Mouse (Mus musculus) limb, embryonic 14.5 days (tissue): Measurements from ENCODE around the gene Laptm4a. TPM values are rescaled to one million over a fixed set of nuclear protein-coding genes. Genes with fewer than 3 reads are reported as not detected.

Experiments
- ATAC-seq: fragments of 200-750 bp; cut with Nextera tagmentation; 2 replicates; pipeline ENCODE4 v1.8.0; 2017; ENCODE audit warnings: low read depth, moderate number of reproducible peaks, moderate TSS enrichment; ENCODE audit not compliant: low FRiP score
- DNase-seq: peaks from one replicate; pipeline ENCODE4 v3.0.0-alpha.2; 2015; ENCODE audit warnings: low spot score
- H3K27ac ChIP-seq: fragments of 300-500 bp; sonication (generic); replicated peaks from 2 replicates; pipeline ENCODE4 v1.5.1; 2014; ENCODE audit warnings: low read depth, mild to moderate bottlenecking, low read length, moderate library complexity, mixed read lengths
- H3K27me3 ChIP-seq: fragments of 300-500 bp; sonication (generic); 2 replicates; pipeline ENCODE4 v1.6.1; 2014; ENCODE audit warnings: low read length, mixed read lengths; ENCODE audit not compliant: control insufficient read depth, insufficient read depth
- H3K36me3 ChIP-seq: fragments of 300-500 bp; sonication (generic); 2 replicates; pipeline ENCODE4 v1.6.1; 2014; ENCODE audit warnings: mild to moderate bottlenecking, low read length, moderate library complexity, mixed read lengths; ENCODE audit not compliant: control insufficient read depth, insufficient read depth
- H3K4me1 ChIP-seq: fragments of 300-500 bp; sonication (generic); 2 replicates; pipeline ENCODE4 v1.6.1; 2014; ENCODE audit warnings: antibody characterized with exemption, low read length, mixed read lengths; ENCODE audit not compliant: control insufficient read depth, insufficient read depth
- H3K4me2 ChIP-seq: fragments of 300-500 bp; sonication (generic); replicated peaks from 2 replicates; pipeline ENCODE4 v1.6.1; 2014; ENCODE audit warnings: low read depth, mild to moderate bottlenecking, low read length, moderate library complexity; ENCODE audit not compliant: severe bottlenecking
- H3K4me3 ChIP-seq: fragments of 300-500 bp; sonication (generic); replicated peaks from 2 replicates; pipeline ENCODE4 v1.5.1; 2014; ENCODE audit warnings: low read length
- H3K9ac ChIP-seq: fragments of 300-500 bp; sonication (generic); 2 replicates; pipeline ENCODE4 v1.6.1; 2014; ENCODE audit warnings: mild to moderate bottlenecking, low read depth, low read length, moderate library complexity; ENCODE audit not compliant: severe bottlenecking
- H3K9me3 ChIP-seq: fragments of 300-500 bp; sonication (generic); 2 replicates; pipeline ENCODE4 v1.6.1; 2016; ENCODE audit warnings: low read length; ENCODE audit not compliant: control insufficient read depth
- POLR2A ChIP-seq: fragments of 200-500 bp; IDR thresholded peaks from 2 replicates; pipeline ENCODE4 v1.8.0; 2012; ENCODE audit warnings: inconsistent platforms, mild to moderate bottlenecking, moderate library complexity, borderline replicate concordance; ENCODE audit not compliant: insufficient read depth, insufficient read length; ENCODE audit errors: extremely low read depth
- WGBS: fragments of 180-500 bp; shearing (Covaris S2); extraction: QIAGEN DNeasy Blood & Tissue Kit; methylation state at CpG from one replicate; pipeline ENCODE4 v1.1.7; 2014; 5-methylcytosine and 5-hydroxymethylcytosine counted together
- polyA plus RNA-seq, 2 experiments: library from polyadenylated mRNA; depleted of rRNA in 1 of 2; stranded (reverse) in 1 of 2; unstranded in 1 of 2; fragments of >200 nt; fragmentation: Nextera tagmentation in 1 of 2; extraction: Ambion mirVana in 1 of 2; gene quantifications; 2 replicates each; pipeline versions ENCODE4 v1.2.1 to v1.2.3; 2012 to 2014

Gene Laptm4a
- polyA plus RNA-seq, 2 experiments: 358 to 619 TPM

GRCm38 (mm10) chr12:8912860-8913685 lies 8.4 kb upstream of the Laptm4a start:
- Histone ChIP-seq H3K9me3 (no peaks in the 10 kb centered on the region), H3K4me2 (peak overlapping the region; percentile 27; the same call in 1 of the 2 replicates), H3K4me3 (no peak overlapping the region), H3K27me3 (no peaks in the 10 kb centered on the region), H3K27ac (peak overlapping the region; percentile 84), H3K36me3 (no peaks in the 10 kb centered on the region), H3K9ac (0 out of 2 replicates have a peak overlapping the region, but pooled peaks have one; percentile 21), H3K4me1 (peaks cover 31% of the 10 kb centered on the region)
- TF ChIP-seq POLR2A: no peak
- ATAC-seq (peak; percentile 73), DNase-seq (peak; percentile 63)
- WGBS: 13% methylated on average over 16 of the region's 16 CpGs

- Histone ChIP-seq H3K4me2 (no peak overlapping the region), H3K9ac (no peak overlapping the region), H3K9me3 (no peaks in the 10 kb centered on the region), H3K36me3 (no peaks in the 10 kb centered on the region), H3K4me3 (no peak overlapping the region), H3K4me1 (peaks cover 29% of the 10 kb centered on the region), H3K27me3 (no peaks in the 10 kb centered on the region), H3K27ac (peak overlapping the region; percentile 84)
- TF ChIP-seq POLR2A: no peak
- ATAC-seq (peak; percentile 87), DNase-seq (peak; percentile 82)
- 29% methylated on average over 8 of the region's 9 CpGs for WGBS
Measured at GRCm38 (mm10) chr12:8913701-8914340, 7.6 kb upstream of the Laptm4a start.

GRCm38 (mm10) chr12:8916378-8916777 lies 5.1 kb upstream of the Laptm4a start:
- H3K9me3 ChIP-seq: no peaks in the 10 kb centered on the region
- DNase-seq (no peak), ATAC-seq (no peak)
- H3K27me3 ChIP-seq: no peaks in the 10 kb centered on the region
- 52% methylated on average over 5 of the region's 5 CpGs for WGBS
- peaks cover 35% of the 10 kb centered on the region for H3K4me1 ChIP-seq
- H3K9ac ChIP-seq: no peak overlapping the region
- H3K36me3 ChIP-seq: no peaks in the 10 kb centered on the region
- H3K27ac ChIP-seq: no peak overlapping the region; the same call in 1 of the 2 replicates
- H3K4me3 ChIP-seq: no peak overlapping the region
- H3K4me2 ChIP-seq: no peak overlapping the region
- no peak for TF ChIP-seq POLR2A

GRCm38 (mm10) chr12:8919231-8919630 lies 2.2 kb upstream of the Laptm4a start:
- Histone ChIP-seq H3K9ac (no peak overlapping the region), H3K9me3 (no peaks in the 10 kb centered on the region), H3K27me3 (no peaks in the 10 kb centered on the region), H3K27ac (no peak overlapping the region), H3K4me2 (no peak overlapping the region), H3K36me3 (peaks cover 6% of the 10 kb centered on the region; the same call in 1 of the 2 replicates), H3K4me3 (no peak overlapping the region), H3K4me1 (peaks cover 24% of the 10 kb centered on the region)
- WGBS: 94% methylated on average over 3 of the region's 3 CpGs
- ATAC-seq (no peak), DNase-seq (no peak)
- TF ChIP-seq POLR2A: no peak

- peak overlapping the region; percentile 79 for H3K9ac ChIP-seq
- no peak for DNase-seq
Measured at GRCm38 (mm10) chr12:8920996-8921393, 469 bp upstream of the Laptm4a start.

More at GRCm38 (mm10) chr12:8920996-8921393, 469 bp upstream of the Laptm4a start:
- no peaks in the 10 kb centered on the region for H3K27me3 ChIP-seq
- H3K36me3 ChIP-seq: peaks cover 16% of the 10 kb centered on the region; the same call in 1 of the 2 replicates
- peak overlapping the region; percentile 41 for H3K4me2 ChIP-seq
- H3K27ac ChIP-seq: peak overlapping the region; percentile 99
- 5% methylated on average over 1 of the region's 1 CpGs for WGBS
- ATAC-seq: no peak
- H3K4me3 ChIP-seq: peak overlapping the region; percentile 57
- H3K9me3 ChIP-seq: no peaks in the 10 kb centered on the region
- peaks cover 29% of the 10 kb centered on the region for H3K4me1 ChIP-seq
- no peak for TF ChIP-seq POLR2A
